21 mouse cellular contexts compared by ENCODE assay signal in the genomic region with DNA sequence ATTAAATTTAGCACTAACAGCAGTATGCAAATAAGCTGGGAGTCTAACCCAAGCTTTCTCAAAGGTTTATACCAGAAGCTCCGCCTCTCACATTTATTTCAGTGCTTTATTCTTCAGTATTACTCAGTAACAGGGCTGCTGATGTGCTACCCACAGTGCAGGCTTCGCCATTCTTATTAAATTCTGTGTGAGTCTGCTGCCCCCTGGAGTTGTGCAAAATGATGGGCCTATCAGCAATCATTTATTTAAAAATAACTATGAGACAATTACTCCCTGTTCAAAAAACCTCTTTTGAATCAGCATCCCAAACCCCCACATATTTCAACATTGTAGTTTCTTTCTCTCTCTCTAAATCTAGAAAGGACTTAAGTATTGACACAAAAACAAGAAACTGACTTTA. TPM values are rescaled to one million over a fixed set of nuclear protein-coding genes. Genes with fewer than 3 reads are reported as not detected.
DNase-seq lines count a peak whose midpoint lies in the region; ATAC-seq and TF ChIP-seq lines count a peak whose summit lies in the region.
"Had no signal": no experiment of that assay in that cellular context is flagged by ENCODE, and none has a peak within 500 bp of the region (broad histone marks: within the 10 kb centered on the region; RNA-seq: fewer than 3 reads in every experiment).

No protein-coding gene starts in this region.

- peak; percentile 43 to 56 for DNase-seq in cerebellum, postnatal 14 days
- DNase-seq in layer of hippocampus, adult 2 months (ENCODE audit: low spot score in 2 of 2) = no peak
- no peak for DNase-seq in layer of hippocampus, postnatal 10 days (ENCODE audit: low spot score in 2 of 2)
- DNase-seq in midbrain, embryonic 14.5 days = peak; percentile 24
- DNase-seq in yolk sac, embryonic 10.5 days (ENCODE audit: low spot score) = no peak
- DNase-seq: adrenal gland, postnatal 14 days; cerebellum, adult 11 months; cerebellum, adult 9-10 months; gastrocnemius, postnatal 36 days; heart, adult 11 months; heart, postnatal 14 days had no signal

- no peak overlapping the region for H3K4me2 ChIP-seq in midbrain, embryonic 14.5 days (ENCODE audit: low read length)
- no peak overlapping the region for H3K4me2 ChIP-seq in midbrain, embryonic 16.5 days (ENCODE audit: low read length)
- H3K4me2 ChIP-seq: heart, embryonic 15.5 days; hindbrain, embryonic 14.5 days had no signal

- ATAC-seq in cerebellum, adult (ENCODE audit: insufficient number of reproducible peaks, low FRiP score, low TSS enrichment) = no peak
- no peak for ATAC-seq in midbrain, embryonic 14.5 days (ENCODE audit: low FRiP score, low TSS enrichment)
- ATAC-seq in midbrain, embryonic 16.5 days = no peak
- ATAC-seq: forebrain, embryonic 14.5 days had no signal

- peaks cover 8% of the 10 kb centered on the region; the same call in 1 of the 2 replicates for H3K4me1 ChIP-seq in midbrain, embryonic 14.5 days (ENCODE audit: control insufficient read depth, insufficient read depth, low read length)
- peaks cover 12% of the 10 kb centered on the region for H3K4me1 ChIP-seq in midbrain, embryonic 16.5 days (ENCODE audit: control insufficient read depth, insufficient read depth, low read length)

- no peaks in the 10 kb centered on the region for H3K36me3 ChIP-seq in midbrain, embryonic 14.5 days (ENCODE audit: control insufficient read depth, insufficient read depth, low read length)
- H3K36me3 ChIP-seq in midbrain, embryonic 16.5 days (ENCODE audit: control insufficient read depth, insufficient read depth, low read length) = no peaks in the 10 kb centered on the region
- H3K36me3 ChIP-seq: embryonic facial prominence, embryonic 10.5 days; heart, embryonic 10.5 days; heart, embryonic 15.5 days had no signal

- no peaks in the 10 kb centered on the region for H3K27me3 ChIP-seq in midbrain, embryonic 14.5 days (ENCODE audit: control insufficient read depth, insufficient read depth, low read length)
- no peaks in the 10 kb centered on the region for H3K27me3 ChIP-seq in midbrain, embryonic 16.5 days (ENCODE audit: control insufficient read depth, insufficient read depth, low read depth, low read length)
- H3K27me3 ChIP-seq: heart, embryonic 15.5 days had no signal

- peak; percentile 55 for TF ChIP-seq CTCF in layer of hippocampus, adult 2 months (conservative IDR thresholded peaks at IDR 0.05)

- no peak overlapping the region for H3K9ac ChIP-seq in midbrain, embryonic 14.5 days (replicated peaks; ENCODE audit: low read length)
- no peak overlapping the region for H3K9ac ChIP-seq in midbrain, embryonic 16.5 days (ENCODE audit: low read depth, low read length)
- H3K9ac ChIP-seq: heart, embryonic 15.5 days; hindbrain, embryonic 14.5 days had no signal

- no peak overlapping the region for H3K27ac ChIP-seq in layer of hippocampus, adult 2 months
- H3K27ac ChIP-seq in midbrain, embryonic 14.5 days (replicated peaks; ENCODE audit: low read depth, low read length) = no peak overlapping the region
- H3K27ac ChIP-seq in midbrain, embryonic 16.5 days (ENCODE audit: low read length) = no peak overlapping the region
- H3K27ac ChIP-seq: embryonic facial prominence, embryonic 10.5 days; heart, embryonic 10.5 days; heart, embryonic 15.5 days; hindbrain, embryonic 14.5 days had no signal

- H3K9me3 ChIP-seq in midbrain, embryonic 14.5 days (ENCODE audit: control insufficient read depth, low read length) = no peaks in the 10 kb centered on the region
- H3K9me3 ChIP-seq in midbrain, embryonic 16.5 days (replicated peaks; ENCODE audit: control insufficient read depth, low read length, poor library complexity, severe bottlenecking) = no peaks in the 10 kb centered on the region
- H3K9me3 ChIP-seq: embryonic facial prominence, embryonic 10.5 days; heart, embryonic 10.5 days; heart, embryonic 15.5 days had no signal

- 81% methylated on average over 2 of the region's 2 CpGs for WGBS in midbrain, embryonic 14.5 days
- WGBS in midbrain, embryonic 16.5 days = 80% methylated on average over 2 of the region's 2 CpGs

- no peak overlapping the region for H3K4me3 ChIP-seq in layer of hippocampus, adult 2 months
- no peak overlapping the region for H3K4me3 ChIP-seq in midbrain, embryonic 14.5 days (replicated peaks; ENCODE audit: low read depth, low read length)
- no peak overlapping the region for H3K4me3 ChIP-seq in midbrain, embryonic 16.5 days (ENCODE audit: low read depth, low read length)
- H3K4me3 ChIP-seq: embryonic facial prominence, embryonic 10.5 days; heart, embryonic 10.5 days; heart, embryonic 15.5 days had no signal

RNA-seq across cellular contexts. Expression of a gene that starts 6.2 kb away (rescaled TPM):
- 10 to 100 TPM; 46.2 to 48.6 TPM for total RNA-seq in layer of hippocampus, adult 2 months (2021)
- total RNA-seq in layer of hippocampus, postnatal 10 days (2021) = 10 to 100 TPM; 41.0 to 42.0 TPM
- 17.8 and 22.3 TPM in 2 replicates for polyA plus RNA-seq in midbrain, embryonic 14.5 days (2014; fragmentation: Nextera tagmentation; extraction: Ambion mirVana)
- 10.5 and 13.9 TPM in 2 replicates for polyA plus RNA-seq in midbrain, embryonic 16.5 days (2015; fragmentation: Nextera tagmentation; extraction: Ambion mirVana)
- total RNA-seq: hematopoietic stem cell, adult 5-6 weeks; MEL had no signal
- polyA plus RNA-seq: C2C12 had no signal

Comparison
In these comparisons a context has a peak if more than half of its experiments do, and no peak if none do; other contexts are left out.
1. DNase-seq: peak in cerebellum, postnatal 14 days (2 of 2) and midbrain, embryonic 14.5 days (single experiment); none in layer of hippocampus, adult 2 months (0 of 2), layer of hippocampus, postnatal 10 days (0 of 2) and yolk sac, embryonic 10.5 days (single experiment).